Mouse (Mus musculus) liver, adult 2 months (tissue): ENCODE results near the gene Lag3.

Experiments
- CTCF ChIP-seq: fragments of 200-500 bp; IDR thresholded peaks from 2 replicates; pipeline ENCODE4 v1.5.1; 2011; ENCODE audit warnings: low read depth, low read length, control low read depth
- POLR2A ChIP-seq: fragments of 200-500 bp; IDR thresholded peaks from 2 replicates; pipeline ENCODE4 v1.6.1; 2011; ENCODE audit warnings: low read length, control low read depth; ENCODE audit not compliant: insufficient read depth; ENCODE audit errors: extremely low read depth

DNA sequence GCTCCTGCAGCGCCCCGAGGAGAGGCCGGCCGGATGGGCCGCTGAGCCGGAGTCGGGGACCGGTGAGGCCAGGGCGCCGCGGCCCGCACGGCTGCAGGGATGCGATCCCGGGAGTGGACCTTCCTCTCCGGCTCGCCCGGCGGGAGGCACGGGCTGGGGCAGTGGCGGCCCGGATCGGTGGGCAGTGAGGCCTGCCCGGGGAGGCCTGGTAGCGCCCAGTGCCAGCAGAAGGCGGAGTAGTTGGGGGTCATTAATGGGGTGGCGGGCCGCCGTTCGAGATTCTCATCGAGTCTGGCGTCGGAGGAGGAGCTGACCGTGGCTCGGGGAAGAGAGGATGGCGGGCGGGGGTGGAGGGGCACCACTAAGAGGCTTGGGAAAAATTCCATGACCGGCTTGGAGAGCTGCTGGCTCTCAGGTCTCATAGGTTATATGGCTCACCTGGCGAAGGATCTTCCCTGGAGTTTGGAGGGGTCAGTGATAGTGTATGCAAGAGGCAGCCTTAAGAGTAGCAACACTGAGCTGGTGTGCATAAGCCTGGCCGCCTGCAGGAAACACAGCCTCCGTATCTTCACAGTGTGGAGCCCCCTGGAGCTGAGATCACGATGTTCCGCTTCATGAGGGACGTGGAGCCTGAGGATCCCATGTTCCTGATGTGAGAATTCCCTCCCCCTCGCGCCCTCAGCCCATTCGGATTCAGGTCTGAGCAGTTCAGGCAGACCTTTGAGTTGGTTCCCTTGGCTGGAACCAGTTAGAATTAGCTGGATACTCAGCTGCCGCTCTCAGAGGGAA is 20.2 kb upstream of the Lag3 start:
- TF ChIP-seq CTCF (peak; percentile 17; the same call in 1 of the 2 replicates), POLR2A (no peak)
